Mouse (Mus musculus): ENCODE measurements around the gene Olfr220. TPM values are rescaled to one million over a fixed set of nuclear protein-coding genes. Genes with fewer than 3 reads are reported as not detected.

Gene Olfr220
- not detected in 2 replicates for polyA plus RNA-seq (2016; fragmentation: Nextera tagmentation; extraction: Ambion mirVana)

DNA sequence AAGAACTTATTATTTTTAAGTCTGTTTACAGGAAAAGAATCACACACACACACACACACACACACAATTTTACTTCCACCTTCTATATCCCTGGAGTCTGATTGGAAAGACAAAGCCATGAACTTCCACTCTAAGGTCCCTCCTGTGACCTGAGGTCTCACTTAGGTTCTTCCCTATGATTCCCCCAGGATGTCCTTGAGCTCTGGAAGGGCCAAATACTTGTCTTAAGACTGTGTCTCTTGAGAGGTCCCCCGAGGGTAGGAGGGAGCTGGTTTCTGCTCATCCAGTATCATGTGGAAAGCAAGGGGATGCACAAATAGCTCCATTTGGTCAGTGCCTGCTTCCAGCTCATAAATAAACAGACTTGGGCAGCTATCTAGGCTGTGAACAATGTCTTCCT, at the start of gene Olfr220:
Olfr220 (plus strand) TSS at position 301 of the 400 bp plus-strand sequence.
- H3K36me3 ChIP-seq = no peaks in the 10 kb centered on the region
- WGBS = 71% methylated on average over 1 of the region's 1 CpGs
- DNase-seq (ENCODE audit: low spot score) = no peak
- no peaks in the 10 kb centered on the region for H3K4me1 ChIP-seq
- H3K9me3 ChIP-seq (replicated peaks) = no peaks in the 10 kb centered on the region
- no peak within 1 kb of the TSS for H3K4me3 ChIP-seq
- H3K27ac ChIP-seq = no peak within 1 kb of the TSS
- H3K27me3 ChIP-seq (ENCODE audit: low read depth, poor library complexity, severe bottlenecking) = no peaks in the 10 kb centered on the region

DNA sequence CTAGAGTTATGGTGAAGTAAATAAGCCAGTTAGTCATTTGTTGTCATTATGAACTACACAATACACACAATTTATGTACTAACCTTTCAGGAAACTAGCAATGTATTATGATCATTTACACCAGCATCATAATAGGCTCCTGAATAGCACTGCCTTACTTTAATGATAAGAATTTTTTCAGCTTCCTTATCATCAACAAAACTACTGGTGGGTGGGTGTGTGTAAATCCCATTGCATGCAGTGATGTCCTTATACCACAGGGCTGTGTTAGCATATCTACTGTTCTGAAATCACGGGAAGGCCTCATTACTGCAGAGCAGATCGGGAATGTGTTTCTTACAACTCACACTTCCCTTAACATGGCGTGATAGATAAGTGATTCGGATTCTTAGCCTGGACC, 18.9 kb upstream of the Olfr220 start:
- no peaks in the 10 kb centered on the region for H3K36me3 ChIP-seq
- no peak overlapping the region for H3K4me3 ChIP-seq
- WGBS = 91% methylated on average over 4 of the region's 4 CpGs
- H3K27me3 ChIP-seq (ENCODE audit: low read depth, poor library complexity, severe bottlenecking) = no peaks in the 10 kb centered on the region
- DNase-seq (ENCODE audit: low spot score) = no peak
- H3K4me1 ChIP-seq = no peaks in the 10 kb centered on the region
- no peak overlapping the region for H3K27ac ChIP-seq
- no peaks in the 10 kb centered on the region for H3K9me3 ChIP-seq (replicated peaks)

DNA sequence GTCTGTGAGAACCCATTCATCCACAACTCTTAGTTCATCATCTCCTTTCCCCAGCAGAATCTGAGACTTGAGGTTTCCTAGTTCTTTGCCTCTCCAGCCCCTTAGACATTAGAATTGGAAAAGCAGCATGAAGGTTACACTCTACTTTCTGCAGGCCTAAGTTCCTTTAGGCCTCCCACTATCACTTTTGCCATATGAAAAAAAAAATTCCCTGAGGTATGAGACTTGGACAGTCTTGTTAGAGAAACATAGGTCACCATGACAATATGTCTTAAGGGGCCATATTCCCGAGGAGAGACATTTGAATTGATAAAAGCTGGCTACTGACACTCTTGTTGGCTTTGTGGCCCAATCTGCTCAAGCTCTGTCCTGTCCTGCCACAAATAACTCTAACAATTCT, 18.1 kb upstream of the Olfr220 start, which contains the start of gene Olfr414:
Olfr414 (plus strand) TSS at position 301 of the 400 bp plus-strand sequence.
- DNase-seq (ENCODE audit: low spot score) = no peak
- Histone ChIP-seq H3K4me1 (no peaks in the 10 kb centered on the region), H3K4me3 (no peak within 1 kb of the TSS), H3K27me3 (ENCODE audit: low read depth, poor library complexity, severe bottlenecking) (no peaks in the 10 kb centered on the region), H3K27ac (no peak within 1 kb of the TSS), H3K36me3 (no peaks in the 10 kb centered on the region), H3K9me3 (replicated peaks) (no peaks in the 10 kb centered on the region)
- 75% methylated on average over 1 of the region's 1 CpGs for WGBS

DNA sequence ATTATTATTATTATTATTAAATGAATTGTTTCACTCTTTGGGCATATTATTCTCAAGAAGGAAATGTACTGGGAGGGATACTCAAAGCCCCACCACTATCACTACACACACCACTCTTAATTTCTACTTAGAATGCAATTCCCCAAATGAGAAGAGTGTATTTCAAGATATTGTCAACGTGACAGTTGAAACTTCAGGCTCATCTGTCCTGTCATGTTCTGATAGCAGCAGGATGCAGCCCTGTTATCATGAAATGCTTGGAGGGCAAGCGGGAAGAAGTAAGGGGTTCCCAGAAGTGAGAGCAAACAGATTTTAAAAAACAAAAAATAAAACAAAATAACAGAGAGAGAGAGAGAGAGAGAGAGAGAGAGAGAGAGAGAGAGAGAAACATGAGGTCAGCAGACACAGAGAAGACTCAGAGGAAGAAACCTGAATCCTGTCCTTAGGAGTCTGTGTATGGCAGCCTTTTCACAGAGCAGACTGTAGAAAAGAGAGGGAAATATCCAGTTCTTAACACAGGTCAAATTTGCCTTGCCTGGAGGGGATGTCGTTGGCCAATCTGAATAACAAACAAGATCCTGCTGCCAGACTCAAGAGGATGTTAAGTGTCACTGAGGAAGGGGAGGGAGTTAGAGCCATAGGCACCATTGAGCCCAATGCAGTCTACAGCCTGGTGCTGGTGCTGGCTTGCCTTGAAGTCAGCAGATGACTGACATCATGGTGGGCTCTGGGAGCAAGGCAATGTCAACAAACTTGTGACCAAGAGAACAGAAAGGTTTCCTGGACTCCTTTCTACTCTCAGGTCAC, 15.5 kb upstream of the Olfr220 start:
- 54% methylated on average over 3 of the region's 3 CpGs for WGBS
- Histone ChIP-seq H3K27ac (no peak overlapping the region), H3K36me3 (no peaks in the 10 kb centered on the region), H3K9me3 (replicated peaks) (no peaks in the 10 kb centered on the region), H3K27me3 (ENCODE audit: low read depth, poor library complexity, severe bottlenecking) (no peaks in the 10 kb centered on the region), H3K4me3 (no peak overlapping the region), H3K4me1 (no peaks in the 10 kb centered on the region)
- no peak for DNase-seq (ENCODE audit: low spot score)

DNA sequence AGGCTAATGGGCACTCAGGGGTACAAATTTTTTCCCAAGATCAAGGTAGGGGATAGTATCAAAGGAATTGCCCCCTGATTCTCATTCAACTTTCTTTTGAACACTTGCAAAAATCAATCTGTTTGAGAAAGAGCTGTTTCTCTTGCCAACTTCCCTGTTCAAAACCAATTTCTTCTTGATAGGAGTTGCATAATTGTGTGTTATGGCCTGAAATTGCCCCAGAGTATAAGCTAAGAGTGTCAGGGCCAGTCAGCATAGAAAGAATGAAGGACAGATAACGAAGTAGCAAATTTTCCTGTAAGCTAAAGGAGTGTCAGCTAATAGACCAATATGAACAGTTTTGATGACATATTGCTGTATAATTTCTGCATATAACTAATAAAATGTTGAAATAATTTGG, 14.5 kb upstream of the Olfr220 start:
- H3K4me3 ChIP-seq = no peak overlapping the region
- H3K9me3 ChIP-seq (replicated peaks) = no peaks in the 10 kb centered on the region
- H3K27me3 ChIP-seq (ENCODE audit: low read depth, poor library complexity, severe bottlenecking) = no peaks in the 10 kb centered on the region
- DNase-seq (ENCODE audit: low spot score) = no peak
- no peaks in the 10 kb centered on the region for H3K4me1 ChIP-seq
- no peaks in the 10 kb centered on the region for H3K36me3 ChIP-seq
- no peak overlapping the region for H3K27ac ChIP-seq
- WGBS = 88% methylated on average over 1 of the region's 1 CpGs

DNA sequence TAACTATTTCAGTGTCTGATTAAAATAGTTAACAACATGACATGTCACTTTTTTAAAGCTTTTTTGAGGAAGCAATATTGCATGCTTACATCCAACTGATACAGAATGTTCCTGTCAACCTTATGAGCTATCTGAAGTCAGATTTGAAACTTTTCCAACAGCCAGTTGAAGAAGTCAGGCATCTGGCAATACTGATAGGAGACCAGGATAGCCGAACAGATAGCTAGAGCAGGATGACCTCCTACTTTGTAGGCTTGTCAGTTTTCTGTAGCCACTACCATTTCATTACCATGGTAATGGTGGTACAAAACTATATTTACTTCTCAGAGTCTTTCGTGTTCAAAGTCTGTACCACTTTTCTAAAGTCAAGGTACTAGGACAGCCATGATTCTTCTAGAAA, 13.5 kb upstream of the Olfr220 start:
- no peaks in the 10 kb centered on the region for H3K27me3 ChIP-seq (ENCODE audit: low read depth, poor library complexity, severe bottlenecking)
- H3K27ac ChIP-seq = no peak overlapping the region
- no peaks in the 10 kb centered on the region for H3K9me3 ChIP-seq (replicated peaks)
- no peak overlapping the region for H3K4me3 ChIP-seq
- 94% methylated on average over 2 of the region's 2 CpGs for WGBS
- H3K36me3 ChIP-seq = no peaks in the 10 kb centered on the region
- DNase-seq (ENCODE audit: low spot score) = no peak
- H3K4me1 ChIP-seq = no peaks in the 10 kb centered on the region

DNA sequence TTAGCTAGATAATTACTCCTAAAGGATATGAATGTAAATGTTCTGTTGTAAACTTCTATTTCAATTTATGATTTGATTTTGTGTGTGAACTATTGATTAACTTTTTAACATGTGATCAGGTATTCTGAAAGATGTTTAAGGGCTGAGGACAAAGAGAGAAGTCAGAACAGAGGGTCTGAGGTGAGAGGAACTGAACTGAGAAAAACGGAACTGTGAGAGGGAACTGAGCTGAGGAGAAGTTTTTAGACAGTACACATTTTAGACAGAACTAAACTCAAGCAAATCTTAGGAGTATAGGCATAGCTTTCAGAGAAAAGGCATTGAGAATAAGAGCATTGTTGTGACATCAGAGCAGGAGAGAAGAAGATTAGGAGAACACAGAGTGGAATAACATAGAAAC, 7.8 kb upstream of the Olfr220 start:
- no peaks in the 10 kb centered on the region for H3K4me1 ChIP-seq
- no peak for DNase-seq (ENCODE audit: low spot score)
- no peak overlapping the region for H3K4me3 ChIP-seq
- H3K27ac ChIP-seq = no peak overlapping the region
- WGBS = 40% methylated on average over 1 of the region's 1 CpGs
- H3K27me3 ChIP-seq (ENCODE audit: low read depth, poor library complexity, severe bottlenecking) = no peaks in the 10 kb centered on the region
- no peaks in the 10 kb centered on the region for H3K36me3 ChIP-seq
- H3K9me3 ChIP-seq (replicated peaks) = no peaks in the 10 kb centered on the region

DNA sequence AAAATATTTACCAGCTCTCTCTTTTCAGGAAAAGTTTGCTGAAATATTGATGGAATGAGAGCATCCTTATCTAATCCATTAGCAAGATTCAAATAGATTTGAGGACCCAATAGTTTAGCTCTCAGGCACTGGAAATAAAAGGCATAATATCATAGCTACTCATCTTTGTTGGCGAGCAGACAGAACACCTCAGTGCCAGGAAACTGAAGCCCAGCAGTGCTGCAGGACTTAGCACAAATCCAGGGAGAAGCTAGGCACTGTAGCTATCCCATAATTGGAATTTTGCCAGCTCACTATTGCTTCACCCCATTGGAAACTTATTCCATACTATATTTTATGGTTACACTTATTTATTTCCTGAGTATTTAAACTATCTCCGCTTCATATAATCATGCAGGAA, 13.2 kb downstream of the Olfr220 start:
- H3K27me3 ChIP-seq (ENCODE audit: low read depth, poor library complexity, severe bottlenecking) = no peaks in the 10 kb centered on the region
- no peaks in the 10 kb centered on the region for H3K36me3 ChIP-seq
- WGBS = 91% methylated on average over 2 of the region's 2 CpGs

DNA sequence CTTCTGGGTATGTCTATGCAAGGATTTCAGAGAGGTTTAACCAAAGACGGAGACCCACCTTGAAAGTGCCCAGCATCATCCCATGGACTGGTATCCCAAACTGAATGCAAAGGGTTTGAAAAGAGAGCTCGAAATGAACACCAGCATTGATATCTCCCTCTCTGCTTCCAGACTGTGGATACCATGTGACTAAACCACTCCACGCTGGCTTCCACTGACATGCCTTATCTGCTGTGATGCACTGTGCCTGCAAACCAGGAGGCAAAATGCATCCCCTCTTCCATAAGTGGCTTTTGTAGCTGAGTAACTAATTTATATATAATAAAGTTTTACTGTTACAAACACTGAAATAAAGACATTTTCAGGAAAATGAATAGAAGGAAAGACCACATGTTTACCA, 23.5 kb downstream of the Olfr220 start:
- no peak overlapping the region for H3K27ac ChIP-seq
- H3K4me3 ChIP-seq = no peak overlapping the region
- no peaks in the 10 kb centered on the region for H3K4me1 ChIP-seq
- H3K9me3 ChIP-seq (replicated peaks) = no peaks in the 10 kb centered on the region
- H3K36me3 ChIP-seq = no peaks in the 10 kb centered on the region
- no peak for DNase-seq (ENCODE audit: low spot score)
- 93% methylated on average over 3 of the region's 3 CpGs for WGBS
- H3K27me3 ChIP-seq (ENCODE audit: low read depth, poor library complexity, severe bottlenecking) = no peaks in the 10 kb centered on the region

More for the DNA sequence above, 13.2 kb downstream of the Olfr220 start:
- DNase-seq (ENCODE audit: low spot score) = no peak
- Histone ChIP-seq H3K4me1 (no peaks in the 10 kb centered on the region), H3K4me3 (no peak overlapping the region), H3K27ac (no peak overlapping the region), H3K9me3 (replicated peaks) (no peaks in the 10 kb centered on the region)

DNA sequence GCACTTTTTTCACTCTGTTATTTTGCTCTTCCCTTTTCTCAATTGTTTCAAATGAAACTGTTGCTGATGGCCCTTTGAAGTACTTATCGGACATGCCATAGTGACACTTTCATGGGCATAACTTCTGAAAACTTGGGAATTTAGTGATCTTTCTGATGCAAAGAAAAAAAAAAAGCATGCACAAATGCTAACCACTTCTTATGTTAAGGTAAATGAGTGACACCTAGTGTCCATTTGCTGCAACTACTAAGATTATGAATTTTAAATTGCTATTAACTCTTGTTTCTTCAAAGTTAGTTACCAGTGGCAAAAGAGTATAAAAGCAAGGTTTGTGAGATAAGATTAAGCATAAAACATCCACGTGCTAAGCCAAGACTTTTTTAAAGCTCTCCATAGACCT, 24.4 kb downstream of the Olfr220 start:
- Histone ChIP-seq H3K36me3 (no peaks in the 10 kb centered on the region), H3K9me3 (replicated peaks) (no peaks in the 10 kb centered on the region), H3K4me3 (no peak overlapping the region), H3K4me1 (no peaks in the 10 kb centered on the region), H3K27me3 (ENCODE audit: low read depth, poor library complexity, severe bottlenecking) (no peaks in the 10 kb centered on the region), H3K27ac (no peak overlapping the region)
- no peak for DNase-seq (ENCODE audit: low spot score)
- WGBS = 36% methylated on average over 2 of the region's 2 CpGs

DNA sequence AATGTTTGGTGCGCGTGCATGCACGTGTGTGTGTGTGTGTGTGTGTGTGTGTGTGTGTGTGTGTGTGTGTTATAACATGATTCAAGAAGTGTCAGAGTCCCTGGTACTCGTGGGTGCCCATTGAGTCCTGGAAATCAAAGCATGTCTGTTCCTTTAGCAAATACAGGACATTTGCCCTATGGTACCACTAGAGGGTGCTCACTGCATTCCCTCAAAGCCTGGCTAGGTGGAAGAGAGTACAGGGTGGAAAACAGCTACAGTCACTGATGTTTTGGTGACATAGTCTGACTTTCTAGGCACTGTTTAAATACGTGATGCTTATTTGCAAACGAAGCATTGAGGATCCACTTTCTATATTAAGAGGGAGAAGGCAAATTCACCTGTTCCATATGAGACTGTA, 27.9 kb downstream of the Olfr220 start:
- Histone ChIP-seq H3K27me3 (ENCODE audit: low read depth, poor library complexity, severe bottlenecking) (no peaks in the 10 kb centered on the region), H3K4me3 (no peak overlapping the region), H3K9me3 (replicated peaks) (no peaks in the 10 kb centered on the region), H3K36me3 (no peaks in the 10 kb centered on the region), H3K4me1 (no peaks in the 10 kb centered on the region), H3K27ac (no peak overlapping the region)
- peak; percentile 33 for DNase-seq (ENCODE audit: low spot score)
- 13% methylated on average over 6 of the region's 6 CpGs for WGBS

DNA sequence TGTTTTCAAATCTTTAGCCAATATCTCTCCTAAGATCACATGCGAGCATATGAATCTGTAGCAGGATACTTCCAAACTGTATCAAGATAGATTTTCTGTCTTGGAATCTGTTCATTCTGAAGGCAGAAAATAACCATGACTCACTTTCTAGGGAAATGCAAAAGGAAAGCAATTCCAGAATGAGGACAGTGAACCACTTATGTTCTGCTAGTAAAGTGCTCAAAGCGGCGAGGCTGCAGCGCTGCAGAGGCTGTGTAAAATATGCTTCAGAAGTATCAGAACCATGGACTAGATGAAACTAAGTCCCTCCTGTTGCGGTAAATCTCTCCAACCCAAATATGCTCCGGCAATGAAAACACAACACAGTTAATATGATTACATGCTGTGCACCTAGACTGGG, 40.7 kb downstream of the Olfr220 start:
- Histone ChIP-seq H3K9me3 (replicated peaks) (no peaks in the 10 kb centered on the region), H3K4me3 (no peak overlapping the region), H3K36me3 (no peaks in the 10 kb centered on the region), H3K4me1 (no peaks in the 10 kb centered on the region), H3K27ac (no peak overlapping the region), H3K27me3 (ENCODE audit: low read depth, poor library complexity, severe bottlenecking) (no peaks in the 10 kb centered on the region)
- DNase-seq (ENCODE audit: low spot score) = no peak
- WGBS = 95% methylated on average over 6 of the region's 6 CpGs

DNA sequence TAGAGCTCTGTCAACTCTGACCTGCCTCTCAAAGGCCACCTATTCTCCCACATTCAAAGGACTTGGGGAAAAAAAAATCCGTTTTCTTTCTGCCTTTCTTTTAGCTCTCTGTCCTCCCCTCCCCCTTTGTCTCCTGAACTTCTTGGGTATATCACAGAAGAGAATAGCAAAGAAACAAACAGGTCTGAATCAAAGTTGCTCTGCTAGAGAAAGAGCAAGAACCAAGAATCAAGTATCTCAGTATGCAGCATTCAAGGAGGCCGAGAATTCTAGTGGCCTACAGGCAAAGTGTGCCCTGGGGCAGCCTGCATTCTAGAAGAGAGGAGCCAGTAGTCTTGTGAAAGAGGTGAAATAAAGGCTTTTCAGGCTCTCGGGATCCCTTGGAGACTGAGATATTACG, 58.2 kb downstream of the Olfr220 start:
- Histone ChIP-seq H3K27ac (no peak overlapping the region), H3K9me3 (replicated peaks) (no peaks in the 10 kb centered on the region), H3K27me3 (ENCODE audit: low read depth, poor library complexity, severe bottlenecking) (peaks cover 23% of the 10 kb centered on the region), H3K36me3 (no peaks in the 10 kb centered on the region), H3K4me3 (no peak overlapping the region), H3K4me1 (peaks cover 23% of the 10 kb centered on the region)
- no peak for DNase-seq (ENCODE audit: low spot score)
- 65% methylated on average over 4 of the region's 4 CpGs for WGBS

Data from limb, embryonic 10.5 days (tissue).